Mouse (Mus musculus) cerebellum, postnatal 14 days (tissue): ENCODE data around the gene Acsl4.
A peak's percentile ranks its signal among the peaks of the same experiment; 100 is the strongest.

Experiments
- DNase-seq, 2 experiments: peaks; one replicate each; pipeline ENCODE4 v3.0.0; 2021; ENCODE audit warnings: mixed read lengths in 2 of 2

The Acsl4 gene

GRCm38 (mm10) chrX:142336207-142336606 lies 54.1 kb downstream of the Acsl4 start:
- DNase-seq: no peak

GRCm38 (mm10) chrX:142335502-142335901 lies 54.8 kb downstream of the Acsl4 start:
- DNase-seq: no peak

- peak in 1 of 2 experiments; percentile 9 for DNase-seq
Observed at GRCm38 (mm10) chrX:142325760-142326159, 64.6 kb downstream of the Acsl4 start.

GRCm38 (mm10) chrX:142316106-142316505 lies 74.2 kb downstream of the Acsl4 start:
- DNase-seq: no peak

GRCm38 (mm10) chrX:142315270-142315669 lies 75.1 kb downstream of the Acsl4 start:
- DNase-seq: peak; percentile 26 to 38

GRCm38 (mm10) chrX:142314307-142315024 lies 75.9 kb downstream of the Acsl4 start:
- peak; percentile 85 to 88 for DNase-seq

- peak; percentile 31 to 67 for DNase-seq
Observed at GRCm38 (mm10) chrX:142310431-142310830, 79.9 kb downstream of the Acsl4 start.

GRCm38 (mm10) chrX:142305869-142306581 lies 84.3 kb downstream of the Acsl4 start, which contains the start of gene Kcne1l:
TSS of gene Kcne1l (minus strand) at chrX:142306294.
- DNase-seq: peak; percentile 45 to 55

GRCm38 (mm10) chrX:142305010-142305868 lies 85.1 kb downstream of the Acsl4 start:
- DNase-seq: peak; percentile 47 to 50

- no peak for DNase-seq
Observed at GRCm38 (mm10) chrX:142304592-142304991, 85.7 kb downstream of the Acsl4 start.

GRCm38 (mm10) chrX:142303456-142303855 lies 86.9 kb downstream of the Acsl4 start:
- peak in 1 of 2 experiments; percentile 36 for DNase-seq

- DNase-seq: no peak
Observed at GRCm38 (mm10) chrX:142285905-142286304, 104.4 kb downstream of the Acsl4 start.

- no peak for DNase-seq
Observed at GRCm38 (mm10) chrX:142276573-142276972, 113.8 kb downstream of the Acsl4 start.

GRCm38 (mm10) chrX:142276031-142276430 lies 114.3 kb downstream of the Acsl4 start:
- no peak for DNase-seq
